Mouse (Mus musculus) spleen, postnatal 14 days (tissue): ENCODE measurements around the gene Rassf1.

Experiments
- DNase-seq, 2 experiments: peaks; one replicate each; pipeline ENCODE4 v3.0.0; 2021 to 2022; ENCODE audit warnings: low spot score in 2 of 2

Rassf1 gene

DNA sequence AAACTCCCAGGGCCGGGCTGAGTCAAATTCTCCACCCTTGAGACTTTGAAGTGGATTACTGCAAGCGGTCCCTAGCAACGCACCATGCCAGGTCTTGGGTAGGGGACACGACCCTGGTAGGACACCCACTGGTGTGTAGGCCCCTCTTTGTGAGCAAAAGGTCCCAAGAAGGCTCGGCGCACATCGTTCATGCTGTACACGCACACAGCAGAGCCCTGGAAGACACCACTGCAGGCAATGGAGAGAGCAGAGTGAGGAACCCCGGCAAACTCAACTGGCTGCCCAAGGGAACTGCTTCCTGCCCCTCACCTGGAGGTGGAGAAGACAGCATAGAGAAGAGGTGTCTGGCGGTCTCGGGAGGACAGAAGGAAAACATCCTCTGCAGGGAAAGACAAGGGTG lies 49.9 kb downstream of the Rassf1 start:
- no peak for DNase-seq

DNA sequence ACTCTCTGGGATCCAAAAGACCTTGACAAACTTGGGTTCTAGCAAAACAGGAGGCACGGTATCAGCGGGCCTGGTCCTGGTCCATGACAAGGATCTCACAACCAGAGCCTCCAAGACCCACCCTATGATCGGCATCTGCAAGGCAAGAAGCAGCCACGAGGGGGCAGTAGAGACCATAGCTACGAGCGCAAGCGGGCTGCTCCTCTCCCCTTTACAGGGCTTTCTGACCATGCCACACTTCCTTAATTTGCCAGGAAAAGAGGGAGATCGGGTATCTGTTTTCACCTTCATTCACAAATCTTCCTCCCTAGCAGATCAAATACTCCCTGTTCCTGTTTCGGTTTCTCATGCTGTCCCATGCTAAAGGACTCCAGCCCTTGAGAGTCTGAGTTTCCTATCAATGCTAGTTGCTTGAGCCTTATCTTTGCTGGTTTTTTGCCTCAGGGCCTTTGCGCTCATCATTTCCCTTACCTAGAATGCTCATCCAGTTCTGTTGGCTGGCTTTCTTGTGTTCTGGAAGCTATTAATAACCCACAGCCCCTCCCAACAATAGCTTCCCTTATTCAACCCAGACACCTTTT lies 50.8 kb downstream of the Rassf1 start:
- peak; percentile 86 to 93 for DNase-seq

DNA sequence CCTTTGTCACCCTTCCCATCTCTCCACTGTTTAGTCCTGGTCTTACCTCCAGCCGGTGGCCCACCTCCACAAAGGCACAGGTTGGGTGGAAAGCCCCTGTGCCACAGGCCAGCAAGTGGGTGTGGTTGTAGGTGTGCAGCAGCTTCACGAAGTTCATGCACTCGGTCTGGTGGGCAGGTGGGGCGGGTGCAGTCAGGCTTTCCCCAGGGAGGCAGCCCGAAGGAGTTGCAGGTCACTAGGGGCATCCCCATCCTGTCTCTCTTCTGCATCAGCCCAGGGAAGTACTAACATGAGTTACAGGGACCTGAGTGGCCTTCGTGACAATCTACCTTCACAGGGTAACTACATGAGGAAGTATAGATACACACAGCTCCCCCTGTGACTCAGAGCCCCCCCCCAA lies 51.9 kb downstream of the Rassf1 start:
- DNase-seq = no peak

DNA sequence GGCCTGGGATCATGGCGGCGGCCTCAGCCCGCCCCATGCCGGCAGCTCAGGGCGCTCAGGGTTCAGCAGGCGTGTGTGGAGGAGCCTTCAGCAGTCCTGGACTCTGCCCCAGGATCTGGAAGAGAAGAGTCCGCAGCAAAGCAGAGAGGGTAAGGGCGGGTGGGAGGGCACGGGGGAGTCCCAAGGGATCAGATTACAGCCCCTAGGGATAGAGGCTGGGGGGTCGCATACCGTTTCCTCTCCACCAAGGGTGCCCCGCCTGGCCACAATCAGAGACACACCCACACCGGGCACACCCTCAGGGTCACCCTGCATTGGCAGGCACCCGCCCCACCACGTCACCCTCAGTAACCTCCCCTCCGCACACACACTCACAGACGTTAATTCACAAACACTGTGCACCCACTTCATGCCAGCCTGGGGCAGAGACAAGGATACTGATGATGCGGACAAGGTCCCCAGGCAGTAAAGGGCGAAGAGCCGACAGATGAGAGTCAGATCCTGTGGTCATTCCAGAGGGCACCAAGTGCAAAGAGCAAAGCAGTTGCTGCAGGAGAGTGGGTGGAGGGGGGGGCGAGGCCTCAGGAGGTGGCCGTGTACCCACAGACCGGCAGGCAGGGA lies 53.8 kb downstream of the Rassf1 start:
- no peak for DNase-seq

DNA sequence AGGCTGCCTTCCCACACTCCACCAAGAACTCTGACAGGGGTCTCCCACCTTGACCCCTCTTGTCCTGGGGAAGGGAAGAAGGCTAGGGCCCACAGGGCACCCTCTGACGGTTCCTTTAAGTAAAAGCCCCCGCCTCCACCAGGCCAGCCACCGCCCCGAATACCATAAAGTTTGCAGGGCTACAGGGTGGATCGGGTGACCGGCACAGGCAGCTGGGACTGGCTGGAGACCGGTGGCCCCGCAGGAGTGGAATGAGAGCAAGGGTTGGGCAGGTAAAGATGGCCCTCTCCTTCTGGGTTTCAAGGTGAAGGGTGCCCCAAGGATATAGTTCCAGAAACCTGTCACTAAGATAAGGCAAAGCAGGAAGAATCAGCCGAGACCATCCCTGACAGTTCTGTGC lies 55.2 kb downstream of the Rassf1 start:
- no peak for DNase-seq

DNA sequence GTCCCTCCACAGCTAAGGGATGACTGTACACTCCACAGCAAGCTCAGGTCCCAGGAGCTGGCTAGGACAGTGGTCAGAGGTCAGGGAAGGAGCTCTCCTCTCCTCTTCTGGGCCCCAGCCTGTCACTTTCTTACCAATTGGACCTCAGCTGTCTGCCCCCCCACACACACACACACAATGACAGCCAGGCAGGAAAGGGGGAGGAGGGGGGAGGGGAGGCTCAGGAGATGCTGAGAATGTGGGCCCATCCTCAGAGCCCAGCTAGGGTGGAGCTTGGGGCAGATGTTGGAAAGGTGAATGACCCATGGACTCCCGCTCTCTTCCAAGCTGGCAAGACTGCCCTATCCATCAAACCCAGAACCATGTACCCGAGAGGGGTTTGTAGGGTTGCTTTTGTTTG lies 55.7 kb downstream of the Rassf1 start:
- DNase-seq = no peak

DNA sequence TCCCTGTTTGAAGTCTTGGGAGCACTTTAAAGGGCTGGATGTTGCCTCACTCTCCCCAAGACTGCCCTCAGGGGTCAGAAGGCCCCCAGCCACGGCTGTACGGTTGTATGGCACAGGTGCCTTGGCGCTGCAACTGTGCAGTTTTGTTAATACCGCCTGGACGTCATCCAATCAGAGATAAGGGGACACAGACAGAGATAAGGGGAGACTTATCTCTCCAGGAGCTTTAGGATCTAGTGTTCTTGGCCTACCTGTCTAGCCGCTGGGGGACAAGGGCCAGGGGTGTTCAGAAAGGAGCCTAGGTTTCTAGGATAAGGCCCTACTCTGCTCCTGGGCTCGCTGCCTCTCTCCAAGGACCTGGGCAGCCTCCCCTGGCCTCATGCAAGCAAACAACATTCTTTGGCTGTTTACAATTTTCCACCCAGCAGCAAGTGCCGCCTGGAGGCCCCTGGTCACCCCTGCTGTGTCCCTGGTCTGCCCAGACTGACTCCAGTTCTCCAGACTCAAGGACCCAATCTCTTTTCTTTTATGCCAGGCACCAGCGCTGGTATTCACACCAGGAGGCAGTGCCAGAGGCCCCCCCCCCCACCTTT lies 56.4 kb downstream of the Rassf1 start:
- no peak for DNase-seq

DNA sequence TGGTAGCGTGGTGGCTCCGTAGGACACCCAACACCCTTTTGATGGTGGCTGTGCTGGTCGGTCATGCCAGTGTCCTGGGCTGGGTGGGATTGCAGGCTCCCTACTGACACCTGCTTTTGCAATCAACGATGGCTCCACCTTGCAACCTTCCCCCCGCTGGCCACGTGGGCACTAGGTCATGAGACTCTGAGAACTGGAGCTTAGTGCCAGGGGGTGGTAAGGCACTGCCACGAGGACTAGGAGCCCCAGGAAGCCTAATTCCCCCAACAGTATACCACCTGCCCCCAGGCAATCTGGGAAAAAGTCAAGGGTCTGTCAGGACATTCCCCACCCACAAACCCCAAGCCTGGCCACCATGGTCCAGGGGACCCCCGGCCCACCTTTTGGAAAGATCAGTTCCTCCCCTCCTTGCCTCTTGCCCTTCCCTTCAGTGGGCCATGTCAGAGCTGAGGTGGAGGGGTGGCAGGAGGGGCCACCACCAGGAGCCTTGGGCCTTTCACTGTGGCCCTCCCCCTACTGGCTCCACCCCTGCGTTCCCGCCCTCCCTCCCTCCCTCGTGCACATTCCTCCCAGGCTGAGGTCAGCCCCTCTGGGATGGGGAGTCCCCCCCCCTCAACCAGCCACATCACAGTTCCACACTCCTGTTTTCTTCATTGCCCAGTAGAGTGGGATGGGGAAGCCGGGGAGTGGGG lies 57.5 kb downstream of the Rassf1 start, which contains the start of gene Sema3b:
TSS of gene Sema3b (minus strand) at position 489 of the 692 bp plus-strand sequence.
- no peak for DNase-seq

DNA sequence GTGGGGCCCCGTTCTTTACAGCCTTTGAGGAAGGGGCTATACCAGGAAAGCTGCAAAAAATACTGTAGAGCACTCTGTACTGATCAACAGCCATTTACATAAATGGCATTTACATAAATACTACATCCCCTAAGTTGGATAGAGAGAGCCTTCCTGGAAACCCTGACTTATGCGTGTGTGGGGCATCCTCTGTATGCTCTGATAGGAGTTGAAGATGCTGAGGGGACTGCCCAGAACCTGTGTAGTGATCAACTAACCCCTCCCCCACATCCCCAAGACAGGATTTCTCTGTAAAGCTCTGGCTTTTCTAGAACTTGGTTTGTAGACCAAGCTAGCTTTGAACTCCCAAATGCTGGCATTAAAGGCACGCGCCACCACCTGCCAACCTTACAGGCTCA lies 58.1 kb downstream of the Rassf1 start:
- DNase-seq = no peak

DNA sequence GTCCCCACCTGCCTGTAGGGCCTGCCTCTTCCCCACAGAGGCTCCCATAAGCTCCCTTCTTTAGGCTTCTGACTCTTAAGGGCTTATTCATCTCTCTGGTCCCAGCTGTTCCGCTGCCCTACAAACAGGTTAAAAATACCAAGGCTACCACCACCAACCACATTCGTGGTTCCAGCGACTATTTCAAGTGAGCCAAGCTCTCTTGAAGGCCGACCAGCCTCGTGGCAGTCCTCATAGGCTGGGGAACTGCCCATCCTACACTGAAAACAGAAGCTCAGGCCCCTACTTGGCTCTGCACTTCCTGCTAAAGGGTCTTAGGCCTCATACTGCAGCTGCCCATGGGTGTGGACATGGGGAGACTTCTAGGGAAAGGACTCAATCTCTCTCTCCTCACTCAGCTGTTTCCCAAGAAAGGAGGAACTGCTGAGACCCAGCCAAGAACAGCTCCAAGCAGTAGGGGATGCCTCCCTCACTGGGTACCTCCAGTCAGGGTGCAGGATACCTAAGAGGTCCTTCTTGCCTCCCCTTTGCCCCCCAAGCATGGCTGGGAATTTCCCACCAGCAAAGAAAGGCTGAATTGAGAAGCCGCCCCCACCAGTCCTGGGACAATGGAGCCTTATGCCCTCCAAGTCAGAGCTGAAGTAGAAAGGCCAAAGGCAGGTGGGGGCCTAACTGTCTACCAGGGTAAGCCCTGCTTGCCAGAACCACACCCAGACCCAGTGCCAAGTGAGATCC lies 60.3 kb downstream of the Rassf1 start:
- DNase-seq = no peak
